Mouse (Mus musculus) thymus, postnatal 14 days (tissue): Measurements from ENCODE around the gene Cacnb1.

Source experiments
- DNase-seq: peaks from one replicate; pipeline ENCODE4 v3.0.0; 2021

Cacnb1 gene

DNA sequence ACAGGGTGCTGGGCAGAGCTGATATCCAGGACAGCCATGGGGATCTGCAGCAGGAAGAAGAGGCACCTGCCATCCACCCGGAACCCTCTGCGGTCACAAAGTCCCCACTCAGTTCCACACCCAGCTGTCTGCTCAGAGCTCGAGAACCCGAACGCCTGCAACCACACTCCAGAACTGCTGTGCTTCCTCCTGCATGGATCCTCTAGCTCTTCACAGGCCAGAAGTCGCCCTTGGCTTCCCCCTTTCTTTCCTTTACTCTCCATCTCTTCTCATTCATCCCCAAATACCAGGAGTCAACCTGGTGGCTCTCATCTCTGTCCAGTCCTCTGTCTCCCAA, 68.9 kb downstream of the Cacnb1 start:
- DNase-seq = no peak

DNA sequence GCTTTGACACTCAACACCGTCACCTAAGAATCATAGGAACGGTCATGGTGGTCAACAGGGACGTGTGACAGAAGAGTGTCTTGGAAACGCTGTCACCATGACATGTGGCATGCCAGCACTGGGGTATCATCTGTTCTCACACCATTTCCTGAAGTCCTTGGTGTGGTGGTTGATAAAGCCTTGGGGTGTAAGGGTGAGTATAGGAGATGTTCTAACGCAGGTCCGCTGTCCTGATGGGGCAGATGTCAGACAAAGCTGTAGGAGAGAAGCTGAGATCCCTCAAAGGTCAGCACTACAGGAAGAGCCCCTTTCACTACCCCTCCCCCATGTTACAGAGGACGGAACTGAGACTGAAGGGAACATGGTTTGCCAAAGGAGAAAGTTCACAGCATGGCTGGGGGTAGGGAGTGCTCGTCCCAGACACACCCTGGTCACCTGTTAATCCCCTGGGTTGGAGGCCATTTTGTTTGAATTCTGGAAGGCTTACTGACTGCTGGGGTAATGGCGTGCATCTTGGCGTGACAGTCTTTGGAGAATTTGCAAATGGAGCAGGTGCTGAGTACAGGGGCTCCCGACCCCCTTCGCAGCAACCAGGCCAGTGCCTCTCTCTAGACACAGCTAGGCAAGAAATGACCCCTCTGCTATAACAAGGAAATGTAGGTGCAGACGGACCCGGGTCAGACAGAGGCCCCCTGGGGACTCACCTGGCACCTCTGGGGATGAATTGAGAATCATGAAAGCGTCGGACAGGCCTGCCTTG, 69.5 kb downstream of the Cacnb1 start:
- DNase-seq = no peak

DNA sequence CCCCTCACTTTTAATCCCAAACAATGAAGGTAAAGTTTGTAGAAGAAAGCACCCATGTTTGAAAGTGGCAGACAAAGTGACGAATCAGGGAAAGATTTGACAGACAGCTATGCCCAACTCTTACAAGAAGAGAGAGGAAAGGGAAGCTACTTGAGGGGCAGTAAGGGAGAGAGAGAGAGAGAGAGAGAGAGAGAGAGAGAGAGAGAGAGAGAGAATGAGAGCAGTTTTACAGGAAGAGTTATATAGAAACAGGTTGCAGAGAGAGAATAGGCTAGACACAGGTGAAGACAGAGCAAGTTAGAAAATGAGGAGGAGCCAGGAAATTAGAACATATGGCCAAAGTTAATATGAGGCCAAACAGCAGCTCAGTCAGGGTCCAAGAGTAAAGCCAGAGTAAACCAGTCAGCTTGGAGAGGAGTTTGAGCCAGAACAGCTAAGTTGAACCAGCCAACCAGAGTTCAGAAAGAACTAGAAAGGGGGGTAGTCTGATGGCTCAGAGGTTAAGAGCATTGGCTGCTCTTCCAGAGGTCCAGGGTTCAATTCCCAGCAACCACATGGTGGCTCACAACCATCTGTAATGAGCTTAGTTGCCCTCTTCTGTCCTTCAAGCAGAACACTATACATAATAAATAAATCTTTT, 70.3 kb downstream of the Cacnb1 start:
- DNase-seq = no peak
